Mouse (Mus musculus) liver, embryonic 14.5 days (tissue): ENCODE measurements around the gene Crispld2.

Experiments used
- CTCF ChIP-seq: IDR thresholded peaks from 2 replicates; pipeline ENCODE4 v1.5.1; 2016; ENCODE audit warnings: antibody characterized with exemption, low read depth, control low read depth
- EP300 ChIP-seq: IDR thresholded peaks from 2 replicates; pipeline ENCODE4 v1.6.1; 2016; ENCODE audit warnings: antibody characterized with exemption, low read depth

DNA sequence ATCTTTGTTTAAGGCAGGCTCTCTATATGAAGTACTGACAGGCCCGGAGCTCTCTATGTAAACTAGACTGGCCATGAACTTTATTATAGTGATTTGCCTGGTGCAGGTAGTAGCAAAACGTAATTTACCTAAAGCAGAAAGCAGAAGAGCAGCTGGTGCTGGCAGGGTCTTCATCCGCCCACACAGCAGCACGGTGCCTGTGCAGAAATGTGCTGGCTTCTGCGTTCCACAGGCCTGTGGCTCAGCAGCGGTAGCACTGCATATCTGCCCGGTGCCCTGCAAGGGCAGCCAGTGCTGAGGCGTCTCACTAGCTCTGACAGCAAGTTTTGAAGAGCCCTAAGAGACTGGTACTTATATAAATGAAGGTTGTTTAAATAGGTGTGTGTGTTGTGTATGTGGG, 36.9 kb upstream of the Crispld2 start:
- TF ChIP-seq EP300, result no peak
- no peak for TF ChIP-seq CTCF
